Mouse (Mus musculus) C3H10T1/2 (cell line): ENCODE results near the gene Gm3636. TPM values are rescaled to one million over a fixed set of nuclear protein-coding genes. Genes with fewer than 3 reads are reported as not detected.

ENCODE experiments used
- polyA plus RNA-seq, 2 experiments: library from polyadenylated mRNA; unstranded; fragments of >200 nt; fragmentation: generic; extraction: Trizol; gene quantifications; one replicate each; pipeline ENCODE4 v1.2.1; 2012; ENCODE audit warnings: missing spikeins in 2 of 2

Gm3636 gene
- under 1 TPM; 0.01 to 0.41 TPM for polyA plus RNA-seq

GRCm38 (mm10) chr14:6742232-6742631, at the start of gene Gm3636:
TSS of gene Gm3636 (minus strand) at chr14:6742332.

GRCm38 (mm10) chr14:6774311-6774710, 32.2 kb upstream of the Gm3636 start, which contains the start of gene Gm8362:
TSS of gene Gm8362 (minus strand) at chr14:6774411.

DNA sequence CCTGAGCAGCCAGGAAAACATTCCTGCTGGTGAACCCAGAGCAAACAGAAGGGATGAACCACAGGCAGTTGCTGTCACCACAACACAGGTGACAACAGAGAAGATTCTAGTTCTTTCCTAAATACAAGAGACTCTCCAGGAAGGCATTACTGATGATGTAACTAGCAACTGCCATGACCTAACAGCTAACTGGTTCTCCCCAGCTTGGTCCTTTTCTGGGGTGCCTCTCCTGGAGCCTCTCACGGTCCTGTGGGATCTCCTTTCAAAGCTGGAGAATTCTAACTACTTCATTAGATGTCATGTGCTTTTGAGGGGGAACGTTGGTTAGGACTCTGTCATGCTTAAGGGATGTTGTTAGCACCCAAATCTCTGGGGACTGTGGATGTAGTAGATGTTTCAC, 22.0 kb downstream of the Gm3636 start, which contains the start of gene Gm8050:
Gene Gm8050, minus strand, starts transcription at position 101 of the 400 bp plus-strand sequence.

Other genes starting within 250 kb of the Gm3636 start
- gene Gm8356, start 205.0 kb downstream of the Gm3636 start, polyA plus RNA-seq = not detected
- not detected for gene Gm3629, start 151.7 kb downstream of the Gm3636 start, polyA plus RNA-seq
- gene Gm3460, start 119.9 kb downstream of the Gm3636 start, polyA plus RNA-seq = not detected
- gene Gm10251, start 58.2 kb downstream of the Gm3636 start, polyA plus RNA-seq = not detected
- not detected for gene Gm8050, start 22.1 kb downstream of the Gm3636 start, polyA plus RNA-seq
- not detected for gene Gm8362, start 32.1 kb upstream of the Gm3636 start, polyA plus RNA-seq
- gene Gm3642, start 98.0 kb upstream of the Gm3636 start, polyA plus RNA-seq = not detected
- not detected for gene Gm3667, start 147.6 kb upstream of the Gm3636 start, polyA plus RNA-seq
- not detected for gene Gm6356, start 231.5 kb upstream of the Gm3636 start, polyA plus RNA-seq